Mouse (Mus musculus): ENCODE results near the gene Arhgef25. TPM values are rescaled to one million over a fixed set of nuclear protein-coding genes. Genes with fewer than 3 reads are reported as not detected.
A peak's percentile ranks its signal among the peaks of the same experiment; 100 is the strongest.

Gene Arhgef25
- polyA plus RNA-seq, 1 experiment from 2014 or later: 25.5 TPM

DNA sequence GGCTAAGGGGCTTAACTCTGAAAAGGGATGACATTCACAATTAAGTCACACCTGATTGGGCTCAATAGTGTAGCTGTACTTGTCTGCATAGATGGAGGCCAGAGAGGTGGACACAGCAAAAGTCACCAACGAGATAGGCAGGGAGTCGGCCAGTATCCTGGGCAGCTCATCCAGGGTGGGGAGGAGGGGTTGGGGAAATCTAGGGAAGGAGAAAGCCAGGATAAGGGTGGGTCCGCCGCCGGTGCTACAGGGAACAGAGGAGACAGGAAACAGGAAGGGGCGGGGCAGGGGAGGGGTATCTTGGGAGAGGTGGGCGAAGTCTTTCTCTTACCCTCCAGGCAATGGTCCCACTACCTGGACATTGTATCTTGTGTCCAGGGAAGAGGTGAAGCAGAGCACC, 13.1 kb downstream of the Arhgef25 start:
- Histone ChIP-seq H3K36me3 (replicated peaks; ENCODE audit: control insufficient read depth, insufficient read depth) (peaks cover 10% of the 10 kb centered on the region), H3K9ac (no peak overlapping the region), H3K4me1 (replicated peaks; ENCODE audit: control insufficient read depth, insufficient read depth, low read length) (peaks cover 23% of the 10 kb centered on the region), H3K4me3 (replicated peaks; ENCODE audit: low read length) (no peak overlapping the region), H3K9me3 (ENCODE audit: control insufficient read depth, low read length) (no peaks in the 10 kb centered on the region), H3K27me3 (ENCODE audit: control insufficient read depth, insufficient read depth, low read length) (peaks cover 71% of the 10 kb centered on the region), H3K27ac (no peak overlapping the region), H3K4me2 (replicated peaks) (no peak overlapping the region)
- 8% methylated on average over 7 of the region's 7 CpGs for WGBS
- DNase-seq (ENCODE audit: low spot score) (no peak), ATAC-seq (ENCODE audit: low FRiP score) (no peak)

DNA sequence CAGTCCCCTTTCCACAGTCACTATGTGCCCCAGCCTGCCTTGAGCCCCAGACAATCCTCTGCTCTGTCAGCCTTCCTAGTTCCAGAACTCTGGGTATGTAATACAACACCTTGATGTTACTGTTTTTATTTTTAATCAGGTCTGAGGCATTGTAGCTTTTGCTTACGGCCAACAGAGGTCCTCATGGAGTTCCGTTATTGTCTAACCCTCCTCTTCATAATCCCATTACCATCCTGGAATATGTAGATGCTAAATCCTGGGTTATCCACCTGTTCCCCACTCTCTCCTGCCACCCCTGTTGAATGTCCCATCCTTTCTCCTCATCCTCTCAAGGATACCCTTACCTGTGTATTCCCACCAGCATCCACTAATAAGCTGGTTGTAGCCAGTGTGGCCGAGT, 13.7 kb downstream of the Arhgef25 start:
- no peak for ATAC-seq (ENCODE audit: low FRiP score)
- H3K4me1 ChIP-seq (replicated peaks; ENCODE audit: control insufficient read depth, insufficient read depth, low read length): peaks cover 23% of the 10 kb centered on the region
- no peak overlapping the region for H3K9ac ChIP-seq
- H3K27ac ChIP-seq: no peak overlapping the region
- DNase-seq (ENCODE audit: low spot score): no peak
- H3K27me3 ChIP-seq (ENCODE audit: control insufficient read depth, insufficient read depth, low read length): peaks cover 71% of the 10 kb centered on the region
- 42% methylated on average over 3 of the region's 3 CpGs for WGBS
- peaks cover 15% of the 10 kb centered on the region for H3K36me3 ChIP-seq (replicated peaks; ENCODE audit: control insufficient read depth, insufficient read depth)
- no peaks in the 10 kb centered on the region for H3K9me3 ChIP-seq (ENCODE audit: control insufficient read depth, low read length)
- no peak overlapping the region for H3K4me3 ChIP-seq (replicated peaks; ENCODE audit: low read length)
- no peak overlapping the region for H3K4me2 ChIP-seq (replicated peaks)

GRCm38 (mm10) chr10:127174170-127174569, 15.7 kb downstream of the Arhgef25 start:
- H3K4me2 ChIP-seq (replicated peaks): no peak overlapping the region
- H3K9ac ChIP-seq: no peak overlapping the region
- no peaks in the 10 kb centered on the region for H3K9me3 ChIP-seq (ENCODE audit: control insufficient read depth, low read length)
- no peak overlapping the region for H3K4me3 ChIP-seq (replicated peaks; ENCODE audit: low read length)
- peaks cover 71% of the 10 kb centered on the region for H3K27me3 ChIP-seq (ENCODE audit: control insufficient read depth, insufficient read depth, low read length)
- peaks cover 26% of the 10 kb centered on the region; the same call in 1 of the 2 replicates for H3K4me1 ChIP-seq (replicated peaks; ENCODE audit: control insufficient read depth, insufficient read depth, low read length)
- peaks cover 31% of the 10 kb centered on the region for H3K36me3 ChIP-seq (replicated peaks; ENCODE audit: control insufficient read depth, insufficient read depth)
- no peak overlapping the region for H3K27ac ChIP-seq
- 93% methylated on average over 7 of the region's 7 CpGs for WGBS
- ATAC-seq (ENCODE audit: low FRiP score): no peak
- no peak for DNase-seq (ENCODE audit: low spot score)

GRCm38 (mm10) chr10:127173148-127174065, 16.5 kb downstream of the Arhgef25 start:
- Histone ChIP-seq H3K4me3 (replicated peaks; ENCODE audit: low read length) (no peak overlapping the region), H3K36me3 (replicated peaks; ENCODE audit: control insufficient read depth, insufficient read depth) (peaks cover 39% of the 10 kb centered on the region), H3K4me1 (replicated peaks; ENCODE audit: control insufficient read depth, insufficient read depth, low read length) (peaks cover 21% of the 10 kb centered on the region; the same call in 1 of the 2 replicates), H3K27me3 (ENCODE audit: control insufficient read depth, insufficient read depth, low read length) (peaks cover 71% of the 10 kb centered on the region), H3K27ac (no peak overlapping the region), H3K4me2 (replicated peaks) (no peak overlapping the region), H3K9me3 (ENCODE audit: control insufficient read depth, low read length) (no peaks in the 10 kb centered on the region), H3K9ac (no peak overlapping the region)
- 81% methylated on average over 16 of the region's 16 CpGs for WGBS
- ATAC-seq (ENCODE audit: low FRiP score) (no peak), DNase-seq (ENCODE audit: low spot score) (no peak)

DNA sequence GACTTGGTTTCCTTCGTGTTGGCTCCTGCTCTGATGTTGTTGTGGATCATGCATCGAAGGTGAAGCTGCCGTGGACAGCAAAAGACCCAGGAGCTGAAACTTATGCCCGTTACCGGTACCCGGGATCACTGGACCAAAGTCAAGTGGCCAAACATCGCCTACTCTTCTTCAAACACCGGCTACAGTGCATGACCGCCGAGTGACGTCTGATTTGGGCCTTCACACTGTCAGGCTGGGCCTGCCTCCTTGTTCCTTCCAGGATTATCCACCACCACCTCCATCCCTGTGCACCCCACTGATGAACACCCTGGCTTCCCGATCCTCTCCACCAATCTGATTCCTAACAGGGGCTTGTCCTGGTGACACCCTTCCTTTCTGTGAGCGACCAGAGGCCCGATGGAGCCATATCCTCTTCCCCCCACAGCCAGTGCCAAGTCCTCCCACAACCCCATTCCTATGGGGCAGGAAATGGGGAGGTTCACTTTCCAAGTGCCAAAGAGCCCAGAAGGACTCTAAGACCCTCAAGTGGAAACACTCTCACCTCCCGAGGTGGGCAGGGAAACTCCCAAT, 18.2 kb downstream of the Arhgef25 start:
- WGBS: 84% methylated on average over 15 of the region's 15 CpGs
- H3K4me2 ChIP-seq (replicated peaks): no peak overlapping the region

DNA sequence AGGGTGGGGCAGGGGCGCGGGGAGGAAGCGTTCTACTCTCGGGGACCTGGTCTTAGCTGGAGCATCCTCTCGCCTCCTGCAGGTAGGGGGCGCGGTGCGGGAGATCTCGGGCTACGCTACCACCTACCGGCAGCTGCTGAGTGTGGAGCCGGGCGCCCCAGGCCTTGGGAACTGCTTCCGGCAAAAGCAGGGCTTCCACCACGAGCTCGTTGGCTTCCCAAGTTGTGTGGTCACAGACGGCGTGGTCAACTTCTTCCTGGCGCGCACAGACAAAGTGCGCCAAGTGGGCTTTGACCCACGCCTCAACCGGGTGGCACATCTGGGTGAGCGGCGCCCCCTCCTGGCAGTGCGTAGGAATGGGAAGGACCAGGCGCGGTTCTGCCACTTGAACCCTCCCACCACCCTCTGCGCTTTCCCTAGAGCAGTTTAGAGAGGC, 19.0 kb downstream of the Arhgef25 start:
- DNase-seq (ENCODE audit: low spot score) (peak; percentile 56), ATAC-seq (ENCODE audit: low FRiP score) (peak; percentile 41; the same call in 1 of the 2 replicates)
- H3K4me2 ChIP-seq (replicated peaks): peak overlapping the region; percentile 45
- no peak overlapping the region for H3K9ac ChIP-seq
- peaks cover 63% of the 10 kb centered on the region for H3K27me3 ChIP-seq (ENCODE audit: control insufficient read depth, insufficient read depth, low read length)
- peaks cover 23% of the 10 kb centered on the region for H3K4me1 ChIP-seq (replicated peaks; ENCODE audit: control insufficient read depth, insufficient read depth, low read length)
- 2% methylated on average over 29 of the region's 29 CpGs for WGBS
- peaks cover 45% of the 10 kb centered on the region for H3K36me3 ChIP-seq (replicated peaks; ENCODE audit: control insufficient read depth, insufficient read depth)
- H3K9me3 ChIP-seq (ENCODE audit: control insufficient read depth, low read length): no peaks in the 10 kb centered on the region
- H3K27ac ChIP-seq: no peak overlapping the region
- peak overlapping the region; percentile 15; the same call in 1 of the 2 replicates for H3K4me3 ChIP-seq (replicated peaks; ENCODE audit: low read length)

More for the DNA sequence above, 18.2 kb downstream of the Arhgef25 start:
- Histone ChIP-seq H3K9ac (no peak overlapping the region), H3K27ac (no peak overlapping the region), H3K4me1 (replicated peaks; ENCODE audit: control insufficient read depth, insufficient read depth, low read length) (peaks cover 22% of the 10 kb centered on the region), H3K4me3 (replicated peaks; ENCODE audit: low read length) (no peak overlapping the region), H3K36me3 (replicated peaks; ENCODE audit: control insufficient read depth, insufficient read depth) (peaks cover 45% of the 10 kb centered on the region), H3K9me3 (ENCODE audit: control insufficient read depth, low read length) (no peaks in the 10 kb centered on the region), H3K27me3 (ENCODE audit: control insufficient read depth, insufficient read depth, low read length) (peaks cover 67% of the 10 kb centered on the region)
- no peak for ATAC-seq (ENCODE audit: low FRiP score)
- no peak for DNase-seq (ENCODE audit: low spot score)

- Histone ChIP-seq H3K4me2 (replicated peaks) (peak overlapping the region; percentile 45), H3K27ac (no peak overlapping the region), H3K27me3 (ENCODE audit: control insufficient read depth, insufficient read depth, low read length) (peaks cover 55% of the 10 kb centered on the region), H3K4me1 (replicated peaks; ENCODE audit: control insufficient read depth, insufficient read depth, low read length) (peaks cover 23% of the 10 kb centered on the region), H3K9me3 (ENCODE audit: control insufficient read depth, low read length) (no peaks in the 10 kb centered on the region), H3K9ac (0 out of 2 replicates have a peak overlapping the region, but pooled peaks have one; percentile 8), H3K36me3 (replicated peaks; ENCODE audit: control insufficient read depth, insufficient read depth) (peaks cover 45% of the 10 kb centered on the region), H3K4me3 (replicated peaks; ENCODE audit: low read length) (no peak overlapping the region; the same call in 1 of the 2 replicates)
- 5% methylated on average over 22 of the region's 22 CpGs for WGBS
- ATAC-seq (ENCODE audit: low FRiP score): no peak
- peak; percentile 45 for DNase-seq (ENCODE audit: low spot score)
Measured at GRCm38 (mm10) chr10:127170002-127170401, 19.9 kb downstream of the Arhgef25 start.

- WGBS: 55% methylated on average over 10 of the region's 10 CpGs
- Histone ChIP-seq H3K27me3 (ENCODE audit: control insufficient read depth, insufficient read depth, low read length) (peaks cover 52% of the 10 kb centered on the region), H3K9me3 (ENCODE audit: control insufficient read depth, low read length) (no peaks in the 10 kb centered on the region), H3K9ac (peak overlapping the region; percentile 25), H3K27ac (no peak overlapping the region), H3K4me3 (replicated peaks; ENCODE audit: low read length) (0 out of 2 replicates have a peak overlapping the region, but pooled peaks have one; percentile 94), H3K36me3 (replicated peaks; ENCODE audit: control insufficient read depth, insufficient read depth) (peaks cover 40% of the 10 kb centered on the region), H3K4me2 (replicated peaks) (peak overlapping the region; percentile 95), H3K4me1 (replicated peaks; ENCODE audit: control insufficient read depth, insufficient read depth, low read length) (peaks cover 23% of the 10 kb centered on the region)
- ATAC-seq (ENCODE audit: low FRiP score): no peak
- no peak for DNase-seq (ENCODE audit: low spot score)
Measured at GRCm38 (mm10) chr10:127167614-127168192, 22.2 kb downstream of the Arhgef25 start.

Measured in hindbrain, embryonic 14.5 days (tissue).